Mouse (Mus musculus) right cerebral cortex, postnatal 14 days (tissue): Measurements from ENCODE around the gene Masp1.

Source experiments
- DNase-seq: peaks from one replicate; pipeline ENCODE4 v3.0.0; 2022

Gene Masp1

GRCm38 (mm10) chr16:23520235-23520871 lies at the start of gene Masp1, which contains the start of gene Rtp4:
Gene Masp1, minus strand, starts transcription at chr16:23520815.
Gene Rtp4, plus strand, starts transcription at chr16:23520291.
- no peak for DNase-seq

GRCm38 (mm10) chr16:23568369-23568958 lies 47.8 kb upstream of the Masp1 start:
- no peak for DNase-seq

GRCm38 (mm10) chr16:23557669-23558068 lies 37.1 kb upstream of the Masp1 start:
- DNase-seq, result no peak

- DNase-seq, result no peak
These were observed 36.6 kb upstream of the Masp1 start for GRCm38 (mm10) chr16:23557195-23557594.

GRCm38 (mm10) chr16:23554673-23555072 lies 34.1 kb upstream of the Masp1 start:
- DNase-seq, result no peak

GRCm38 (mm10) chr16:23550981-23551582 lies 30.5 kb upstream of the Masp1 start:
- no peak for DNase-seq

- DNase-seq, result peak; percentile 70
These were observed 29.8 kb upstream of the Masp1 start for GRCm38 (mm10) chr16:23550346-23550980.

- no peak for DNase-seq
These were observed 27.2 kb upstream of the Masp1 start for GRCm38 (mm10) chr16:23547783-23548182.

- DNase-seq, result no peak
These were observed 23.7 kb upstream of the Masp1 start for GRCm38 (mm10) chr16:23544361-23544760.

- DNase-seq, result no peak
These were observed 22.3 kb upstream of the Masp1 start for GRCm38 (mm10) chr16:23542866-23543265.

GRCm38 (mm10) chr16:23541046-23541445 lies 20.4 kb upstream of the Masp1 start:
- DNase-seq, result no peak

GRCm38 (mm10) chr16:23533707-23534106 lies 13.1 kb upstream of the Masp1 start:
- no peak for DNase-seq

GRCm38 (mm10) chr16:23529186-23529585 lies 8.6 kb upstream of the Masp1 start:
- no peak for DNase-seq

GRCm38 (mm10) chr16:23522081-23522480 lies 1.5 kb upstream of the Masp1 start:
- DNase-seq, result no peak

GRCm38 (mm10) chr16:23521092-23521491 lies 477 bp upstream of the Masp1 start:
- DNase-seq, result no peak

GRCm38 (mm10) chr16:23519771-23520170 lies 844 bp downstream of the Masp1 start:
- no peak for DNase-seq

- no peak for DNase-seq
These were observed 1.8 kb downstream of the Masp1 start for GRCm38 (mm10) chr16:23518567-23519369.

- no peak for DNase-seq
These were observed 2.7 kb downstream of the Masp1 start for GRCm38 (mm10) chr16:23517754-23518566.

- DNase-seq, result no peak
These were observed 3.4 kb downstream of the Masp1 start for GRCm38 (mm10) chr16:23517230-23517629.

GRCm38 (mm10) chr16:23516606-23517005 lies 4.0 kb downstream of the Masp1 start:
- DNase-seq, result no peak

GRCm38 (mm10) chr16:23515766-23516165 lies 4.8 kb downstream of the Masp1 start:
- DNase-seq, result peak; percentile 63

- DNase-seq, result no peak
These were observed 7.2 kb downstream of the Masp1 start for GRCm38 (mm10) chr16:23513401-23513800.
